Mouse (Mus musculus) cerebellum, adult (tissue): ENCODE measurements around the gene Rnf32.
A peak's percentile ranks its signal among the peaks of the same experiment; 100 is the strongest.

Experiments
- ATAC-seq: cut with Nextera tagmentation; 2 replicates; pipeline ENCODE4 v1.9.2; 2017; ENCODE audit warnings: mild to moderate bottlenecking, moderate library complexity, mixed read lengths; ENCODE audit not compliant: insufficient number of reproducible peaks, low FRiP score, low TSS enrichment

Rnf32 gene

DNA sequence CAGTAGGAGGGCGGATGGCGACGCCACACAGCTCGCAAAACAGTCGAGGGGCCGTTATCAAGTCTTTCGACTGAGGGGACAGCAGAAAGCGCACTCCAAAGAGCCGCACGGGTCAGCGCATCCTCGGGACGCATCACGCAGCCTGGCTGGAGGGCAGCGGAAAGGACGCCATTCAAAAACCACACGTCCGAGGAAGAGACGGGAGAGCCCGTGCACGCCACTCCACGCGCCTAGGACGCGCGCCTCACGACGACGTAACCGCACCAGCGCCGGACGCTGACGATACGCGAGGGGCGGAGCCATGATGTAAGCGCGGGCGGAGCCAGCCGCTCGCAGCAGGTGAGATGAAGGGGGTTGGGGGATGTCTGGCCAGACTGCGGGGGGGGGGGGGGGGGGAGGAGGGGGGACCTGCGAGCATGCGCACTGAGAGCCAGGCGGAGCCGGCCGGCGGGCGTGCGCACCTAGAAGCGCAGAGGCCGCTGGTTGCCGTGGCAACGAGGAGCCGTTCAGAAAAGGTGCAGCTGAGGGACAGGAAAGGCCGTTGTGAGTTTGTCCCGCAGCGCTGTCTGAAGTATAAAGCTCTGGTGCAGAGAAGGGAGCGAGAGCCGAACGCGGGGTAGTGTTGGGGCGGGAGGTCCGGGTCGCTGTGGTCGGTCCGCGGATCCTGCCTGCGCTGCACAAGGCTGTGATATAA, at the start of gene Rnf32:
Rnf32 (plus strand) TSS at position 423 of the 694 bp plus-strand sequence.
- peak; percentile 92 for ATAC-seq

DNA sequence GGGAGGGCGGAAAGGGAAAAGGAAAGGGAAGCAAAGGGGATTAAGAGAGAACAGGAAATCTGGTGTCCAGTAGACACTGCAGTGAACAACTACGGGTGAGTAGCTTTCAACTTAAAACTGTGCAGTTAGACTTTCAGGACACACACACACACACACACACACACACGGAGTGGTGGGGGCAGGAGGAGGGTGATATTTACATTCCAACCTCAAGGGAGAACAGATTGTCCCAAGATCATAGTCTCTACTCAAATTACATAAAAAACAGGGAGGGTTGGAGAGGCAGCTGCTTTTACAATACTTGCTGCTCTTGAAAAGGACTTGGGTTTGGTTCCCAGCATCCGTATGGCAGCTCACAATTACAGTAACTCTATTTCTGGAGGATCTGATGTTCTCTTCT, 45.6 kb upstream of the Rnf32 start:
- ATAC-seq = no peak

DNA sequence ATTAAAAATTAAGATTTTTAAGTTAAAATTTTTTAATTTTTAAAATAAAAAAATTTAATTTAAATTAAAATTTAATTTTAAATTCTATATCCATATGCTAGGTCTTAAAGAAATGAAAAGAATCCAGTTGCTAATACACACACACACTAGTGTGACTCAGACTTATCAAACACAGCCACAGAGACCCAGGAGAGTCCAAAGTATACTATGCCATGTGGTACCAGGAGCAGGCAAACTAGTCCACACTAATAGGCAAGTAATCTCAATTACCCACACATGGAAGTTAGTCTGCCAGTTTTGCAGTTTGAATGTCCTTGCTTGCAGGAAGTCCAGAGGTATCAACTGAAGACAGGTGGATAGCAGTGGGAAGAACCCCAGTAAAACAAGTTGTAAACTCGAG, 35.9 kb upstream of the Rnf32 start:
- ATAC-seq = no peak

DNA sequence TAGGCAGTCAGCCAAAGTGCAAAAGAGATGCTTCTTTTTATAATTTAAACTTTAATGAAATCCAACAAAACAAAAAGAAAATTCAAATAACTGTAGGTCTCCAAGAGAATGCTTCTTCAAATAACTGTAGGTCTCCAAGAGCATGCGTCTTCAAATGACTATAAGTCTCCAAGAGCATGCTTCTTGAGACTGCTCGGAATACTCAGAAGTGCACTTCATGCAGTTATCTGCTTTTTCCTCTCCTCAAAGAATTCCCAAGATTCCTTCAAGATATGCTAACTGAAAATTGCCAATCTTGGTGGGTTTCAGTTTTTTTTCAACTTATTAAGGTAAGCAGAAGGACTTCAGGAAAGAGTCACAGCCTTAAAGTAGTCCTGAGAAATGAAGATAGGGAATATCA, 28.8 kb upstream of the Rnf32 start:
- ATAC-seq = no peak

DNA sequence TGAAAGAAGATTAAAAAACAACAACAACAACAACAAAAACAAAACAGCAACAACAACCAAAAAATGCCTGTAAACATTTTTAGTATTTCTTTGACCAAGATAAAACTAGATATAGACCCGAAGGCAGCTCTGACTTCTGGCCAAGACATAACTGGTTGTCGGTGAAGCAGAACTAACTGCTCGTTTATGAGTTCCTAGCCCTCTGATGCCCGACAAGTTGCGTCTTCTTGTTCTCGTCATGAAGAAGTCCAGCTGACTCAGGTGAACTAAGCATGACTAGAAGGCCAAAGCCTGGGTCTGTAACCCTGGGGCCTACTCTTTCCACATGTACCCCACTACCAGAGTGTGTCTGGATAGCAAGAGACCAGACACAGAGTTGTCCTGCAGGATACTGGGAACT, 25.6 kb upstream of the Rnf32 start:
- no peak for ATAC-seq

DNA sequence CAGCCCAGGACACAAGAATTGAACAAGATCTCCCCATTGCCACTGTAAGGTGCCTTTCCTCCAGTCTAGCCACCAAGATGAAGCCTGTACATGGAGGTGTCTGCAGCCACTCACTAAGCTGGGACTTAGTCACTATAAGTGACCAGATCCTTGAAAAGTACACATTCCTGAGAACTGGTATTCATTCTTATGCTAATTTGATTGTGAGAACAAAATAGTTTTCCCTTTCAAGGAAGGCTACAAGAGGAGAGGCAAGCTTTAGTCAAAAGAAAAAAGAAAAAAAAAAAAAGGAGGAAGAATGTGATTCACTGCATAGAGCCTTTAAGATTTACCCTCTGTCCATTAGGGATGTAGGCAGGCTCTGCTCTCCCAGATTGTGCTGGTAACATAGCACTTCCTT, 24.6 kb upstream of the Rnf32 start:
- ATAC-seq = no peak

DNA sequence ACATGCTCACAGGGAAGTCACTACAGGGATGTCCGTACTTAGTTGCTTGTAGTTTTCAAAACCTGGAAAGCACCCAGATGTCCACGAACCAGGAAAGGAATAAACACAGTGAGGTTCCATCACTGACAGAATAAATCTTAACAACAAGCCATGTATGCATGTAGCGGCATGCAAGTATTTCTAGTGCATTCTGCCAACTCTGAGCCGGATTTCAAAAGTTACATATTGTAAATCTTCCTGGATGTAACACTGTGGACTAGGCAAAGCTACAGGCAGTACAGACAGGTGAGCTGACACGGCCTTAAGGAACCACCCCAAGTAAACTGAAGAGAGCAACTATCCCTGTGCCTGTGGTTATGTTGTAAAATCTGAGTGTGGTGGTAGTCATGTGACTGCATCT, 9.0 kb upstream of the Rnf32 start:
- no peak for ATAC-seq

DNA sequence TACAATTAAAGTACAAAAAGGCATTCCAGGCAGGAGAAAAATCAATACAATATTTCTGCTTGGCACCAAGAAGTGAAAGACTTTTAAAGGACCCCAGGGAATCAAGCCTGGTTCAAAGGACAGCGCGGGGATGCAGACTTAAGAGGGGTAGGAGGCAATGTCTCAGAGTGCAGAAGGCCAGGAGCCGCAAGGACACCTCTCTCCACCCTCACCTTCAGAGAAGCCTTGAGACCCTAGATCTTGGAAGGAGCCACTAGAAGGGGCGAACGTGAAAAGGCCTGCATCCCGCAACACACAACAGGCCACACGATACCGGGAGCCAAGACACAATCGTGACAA, 592 bp upstream of the Rnf32 start:
- no peak; the same call in 1 of the 2 replicates for ATAC-seq

DNA sequence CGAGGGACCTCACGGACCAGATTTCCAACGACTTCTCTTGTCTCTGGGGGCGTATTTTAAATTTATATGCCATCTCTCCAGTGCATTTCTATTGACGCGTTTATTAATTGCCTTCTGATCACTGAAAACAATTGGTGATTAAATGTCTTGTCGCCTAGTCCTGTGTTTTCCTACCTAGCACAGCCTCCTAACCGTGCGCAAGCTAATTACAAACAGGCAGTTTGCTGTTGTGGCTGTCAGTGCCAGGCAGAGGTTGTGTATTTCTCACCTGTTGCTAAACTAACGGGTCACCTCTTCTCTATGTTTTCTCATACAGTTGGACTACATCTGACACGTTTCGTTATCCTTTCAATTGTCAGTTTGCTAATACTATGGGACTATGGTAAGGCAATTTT, 469 bp downstream of the Rnf32 start:
- ATAC-seq = 0 out of 2 replicates have a peak, but pooled peaks have one; percentile 7

DNA sequence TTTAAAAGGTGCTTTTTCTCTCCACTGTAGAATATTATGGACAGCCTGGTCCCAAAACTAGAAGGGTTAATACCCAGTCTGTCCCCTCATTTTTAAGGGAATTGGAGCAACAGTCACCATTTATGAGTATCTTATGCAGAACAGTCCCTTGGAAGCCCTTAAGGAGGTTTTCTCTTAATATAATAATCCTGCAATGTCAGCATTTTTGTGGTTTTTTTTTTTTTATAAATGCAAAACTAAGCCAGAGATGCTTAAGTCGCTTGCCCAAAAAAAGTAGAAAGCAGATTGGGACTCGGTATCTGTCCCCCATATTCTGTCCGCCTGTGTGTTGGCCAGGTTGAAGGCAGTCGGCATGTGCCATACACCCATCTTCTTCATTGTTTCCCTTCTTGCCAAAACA, 1.4 kb downstream of the Rnf32 start:
- ATAC-seq = no peak

DNA sequence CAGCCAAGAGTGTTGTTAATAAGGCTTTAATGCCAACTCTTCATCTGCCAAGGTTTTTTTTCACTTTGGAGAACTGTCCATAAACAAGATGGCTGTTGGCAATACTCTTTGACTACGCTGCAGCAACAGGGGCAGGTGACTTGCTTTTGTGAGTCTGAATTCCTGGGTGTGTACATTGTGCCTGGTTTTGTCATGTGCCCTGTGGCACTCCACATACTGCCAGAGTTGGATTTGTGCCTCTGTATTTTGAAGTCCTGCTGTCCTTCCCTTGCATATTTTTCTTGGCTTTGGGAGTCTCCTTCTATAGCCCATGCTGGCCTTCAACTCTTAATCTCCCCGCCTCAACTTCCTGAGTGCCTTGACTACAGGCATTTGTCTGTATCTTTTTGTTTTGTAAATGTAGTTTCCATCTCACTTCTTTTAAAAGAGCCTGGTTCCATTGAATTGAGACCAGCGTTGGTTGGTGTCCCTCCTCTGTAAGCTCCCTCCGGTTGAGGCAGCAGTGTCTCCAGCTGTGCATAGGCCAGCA, 3.2 kb downstream of the Rnf32 start:
- no peak for ATAC-seq

DNA sequence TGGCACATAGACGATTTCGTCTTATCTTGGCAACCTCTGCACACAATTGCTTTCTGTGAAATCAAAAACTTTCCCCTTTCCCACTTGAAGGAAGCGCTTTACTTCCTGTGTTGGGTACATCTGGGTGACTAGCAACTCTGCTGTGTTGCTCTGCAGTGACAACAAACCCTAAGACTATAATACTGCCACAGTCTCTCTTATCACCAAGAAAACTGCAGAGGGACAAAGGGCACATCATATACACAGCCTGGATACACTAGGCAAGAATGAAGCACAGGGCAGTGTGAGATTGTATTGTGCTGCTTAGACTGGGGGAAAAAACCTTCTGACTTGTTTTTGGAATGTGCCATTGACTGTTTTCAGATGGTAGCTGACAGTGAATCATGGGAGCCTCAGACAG, 4.1 kb downstream of the Rnf32 start:
- ATAC-seq = no peak

DNA sequence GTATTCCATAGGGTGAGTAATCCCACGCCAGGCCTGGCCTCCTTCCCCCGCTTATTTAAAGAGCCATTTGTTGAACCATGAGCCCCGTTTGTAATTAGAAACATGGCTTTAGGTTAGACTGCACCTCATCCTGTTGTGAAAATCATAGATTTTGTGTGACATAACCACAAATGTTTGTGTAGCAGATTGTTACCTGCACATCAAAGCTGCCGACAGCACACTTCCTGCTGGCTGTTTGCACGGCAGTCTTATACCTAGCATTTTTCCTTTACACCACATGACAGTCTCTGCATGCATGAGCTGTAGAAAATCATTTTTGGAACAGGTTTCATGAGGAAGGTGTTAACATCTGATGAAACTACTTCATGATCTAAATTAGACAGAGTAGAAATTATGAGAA, 9.9 kb downstream of the Rnf32 start:
- no peak for ATAC-seq

DNA sequence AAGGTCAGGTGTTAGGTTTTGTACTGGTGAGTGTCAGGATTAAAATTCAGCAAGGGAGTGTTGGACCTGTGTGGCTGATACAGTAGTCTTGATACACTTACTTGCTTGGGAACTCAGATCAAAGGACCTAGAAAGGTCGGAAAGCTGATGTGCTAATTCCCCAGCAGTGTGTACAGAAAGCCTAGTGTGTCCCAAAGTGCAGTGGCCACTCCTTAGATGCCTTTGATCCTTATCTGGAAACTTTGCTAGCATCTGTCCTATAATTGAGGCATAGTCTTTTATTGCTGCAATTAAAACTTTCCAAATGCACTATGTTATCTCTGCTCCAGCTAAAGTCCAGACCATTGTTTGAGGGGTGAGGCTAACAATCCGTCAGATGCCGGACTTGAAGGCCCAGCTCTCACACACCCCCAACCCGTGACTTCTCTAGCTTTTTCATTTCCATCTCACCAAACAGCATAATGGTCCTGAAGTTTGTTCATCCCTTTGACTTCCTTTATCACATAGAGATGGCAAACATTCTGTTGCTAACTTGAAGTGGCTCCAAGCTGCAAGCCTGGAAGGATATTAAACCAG, 16.3 kb downstream of the Rnf32 start:
- ATAC-seq = no peak

DNA sequence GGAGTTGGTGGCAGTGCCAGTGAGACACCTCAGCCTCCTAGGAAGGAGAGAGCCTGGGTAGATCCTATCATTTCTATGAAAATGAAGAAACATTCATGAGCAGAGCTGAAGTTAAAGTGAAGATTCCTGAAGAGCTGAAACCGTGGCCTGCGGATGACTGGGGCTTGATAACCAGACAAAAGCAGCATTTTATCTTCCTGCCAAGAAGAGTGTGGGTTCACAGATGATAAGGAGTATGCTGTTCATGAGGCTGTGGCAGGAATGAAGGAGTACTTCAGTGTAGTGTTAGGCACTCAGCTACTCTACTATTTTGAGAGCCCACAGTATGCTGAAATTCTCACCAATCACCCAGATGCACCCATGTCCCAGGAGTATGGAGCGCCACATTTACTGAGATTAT, 22.2 kb downstream of the Rnf32 start:
- no peak for ATAC-seq

DNA sequence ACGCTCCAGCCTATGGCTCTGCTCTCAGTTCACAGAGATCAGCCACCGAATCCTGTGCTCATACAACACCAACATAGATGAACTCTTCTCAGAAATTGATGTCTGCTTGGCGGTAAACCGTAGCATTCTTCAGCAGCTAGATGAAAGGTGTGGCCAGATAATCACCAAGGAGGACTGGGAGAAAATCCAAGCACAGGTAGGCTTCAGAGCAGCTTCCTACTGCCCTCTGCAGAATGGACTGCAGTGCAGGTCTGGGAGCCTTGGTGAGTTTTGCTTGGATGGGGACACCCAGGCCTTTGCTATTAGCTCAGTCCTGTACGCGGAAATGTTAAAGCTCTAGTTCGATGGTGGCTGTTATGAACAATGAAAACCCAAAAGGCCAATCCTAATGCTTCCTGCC, 28.3 kb downstream of the Rnf32 start:
- ATAC-seq = no peak

DNA sequence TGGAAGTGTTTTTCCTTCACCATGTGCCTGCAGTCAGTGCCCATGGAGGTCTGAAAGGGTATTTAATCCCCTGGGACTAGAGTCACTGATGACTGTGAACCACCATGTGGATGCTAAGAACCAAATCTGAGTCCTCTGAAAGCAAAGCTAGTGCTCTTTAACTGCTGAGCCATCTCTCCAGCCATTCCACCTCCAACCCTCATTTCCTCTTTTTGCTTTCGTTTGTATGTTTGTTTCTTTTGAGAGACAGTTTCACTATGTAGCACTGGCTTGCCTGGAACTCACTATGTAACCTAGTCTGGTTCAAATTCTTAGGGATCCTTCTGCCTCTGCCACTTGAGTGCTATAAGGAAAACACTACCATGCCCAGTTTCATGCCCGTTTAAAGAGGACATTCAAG, 34.7 kb downstream of the Rnf32 start:
- no peak for ATAC-seq

DNA sequence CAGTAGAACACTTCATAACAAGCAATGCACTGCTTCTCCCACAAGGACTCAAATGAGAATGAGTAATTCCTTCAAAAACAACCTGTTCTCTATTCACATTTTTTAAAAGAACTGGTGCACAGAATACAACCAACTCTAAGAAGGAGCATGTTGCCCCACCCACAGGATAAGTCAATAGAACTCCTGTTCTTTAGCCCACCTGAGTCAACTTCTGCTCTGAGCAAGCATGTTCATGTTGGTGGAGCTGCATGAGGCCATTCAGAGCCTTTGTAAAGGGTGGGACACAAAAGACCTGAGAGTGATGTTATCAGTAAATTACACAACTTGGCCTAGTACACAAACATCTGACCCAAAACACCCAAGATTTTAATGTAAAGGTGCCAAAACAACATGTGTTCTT, 42.6 kb downstream of the Rnf32 start:
- no peak for ATAC-seq

DNA sequence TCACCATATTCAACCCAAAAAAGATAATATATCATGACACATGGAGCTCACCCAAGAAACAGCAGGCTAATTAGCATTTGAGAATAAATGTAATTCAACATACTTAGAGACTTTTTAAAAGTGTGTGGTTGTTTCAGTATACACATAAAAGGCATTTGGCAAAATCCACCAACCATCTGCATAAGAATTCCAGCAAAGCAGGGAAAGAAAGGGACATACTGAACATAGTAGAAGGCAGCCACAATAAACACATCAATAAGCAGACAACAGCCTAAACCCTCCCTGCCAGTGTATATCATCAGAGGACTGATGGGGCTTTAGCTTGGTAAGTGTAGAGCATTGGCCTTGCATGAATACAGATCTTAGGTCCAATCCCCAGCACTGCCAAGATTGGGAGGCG, 49.0 kb downstream of the Rnf32 start:
- no peak for ATAC-seq

DNA sequence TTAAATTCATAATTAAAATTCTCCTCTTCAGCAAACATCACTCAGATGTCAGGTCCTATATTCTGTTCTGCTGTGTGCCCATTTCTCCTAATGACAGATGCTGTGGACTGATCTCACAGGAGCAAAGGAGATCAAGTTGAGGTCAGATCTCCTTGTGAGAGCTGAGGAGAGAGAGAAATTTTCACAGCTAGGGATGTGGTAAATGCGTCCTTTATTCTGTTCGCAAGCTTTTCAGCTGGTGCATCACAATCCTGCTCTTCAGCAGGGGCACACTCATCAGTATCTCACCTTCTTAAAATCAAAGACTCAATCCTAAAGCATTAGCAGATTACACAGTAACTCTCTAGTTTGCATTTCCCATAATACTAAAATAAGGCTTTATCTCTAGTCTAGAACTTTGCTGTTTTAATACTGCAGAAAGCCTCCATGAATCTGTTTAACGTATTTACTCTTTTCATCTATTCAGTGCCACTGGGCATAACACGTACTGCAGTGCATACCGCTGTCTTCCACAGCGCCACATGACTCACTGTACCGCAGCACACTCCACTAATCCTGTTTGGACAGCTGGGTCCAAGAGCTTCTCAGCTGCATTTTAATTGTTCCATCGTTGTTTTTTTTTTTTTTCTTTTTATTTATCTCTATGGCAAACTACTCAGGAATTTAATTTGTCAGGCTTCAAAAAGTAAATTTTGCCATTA, 55.2 kb downstream of the Rnf32 start:
- ATAC-seq = no peak

DNA sequence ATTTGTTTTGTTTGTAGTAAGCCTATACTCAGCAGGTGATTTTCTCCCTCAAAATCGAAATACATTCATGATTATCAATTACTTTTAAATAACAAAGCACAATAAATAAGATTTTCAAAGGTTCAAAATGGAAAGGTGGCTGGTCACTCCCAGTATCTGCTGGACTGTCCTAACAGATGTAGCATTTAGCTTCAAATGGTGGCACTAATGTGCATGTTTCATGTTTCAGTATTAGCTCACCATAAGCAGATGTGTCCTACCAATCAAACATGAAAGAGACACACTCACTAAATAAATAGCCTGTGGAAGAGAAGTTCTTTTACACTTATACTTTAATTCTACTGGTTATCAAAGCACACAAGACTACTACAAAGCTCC, 55.7 kb downstream of the Rnf32 start:
- no peak for ATAC-seq

DNA sequence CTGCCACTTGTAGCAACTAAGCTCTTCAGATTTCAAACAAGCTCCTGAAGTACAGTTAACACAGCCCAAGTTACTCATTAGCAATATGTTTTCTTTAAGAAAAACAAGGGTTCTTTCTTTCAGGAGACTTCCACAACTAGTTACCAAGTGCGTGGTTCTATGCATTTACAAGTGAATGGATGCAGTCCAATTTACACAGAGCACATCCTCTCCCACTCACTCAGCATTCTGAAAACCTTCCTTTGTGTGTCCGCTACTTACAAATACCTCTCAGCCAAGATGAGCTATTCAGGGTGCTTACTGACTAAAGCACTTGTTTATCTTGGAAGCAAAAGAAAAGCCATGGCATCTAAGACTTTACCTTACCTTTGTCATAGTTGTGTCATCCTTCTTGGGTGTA, 58.1 kb downstream of the Rnf32 start:
- no peak for ATAC-seq
